Mouse (Mus musculus) hindlimb bud, embryonic 11.5 days (tissue): ENCODE measurements around the gene Cox4i2.

ENCODE experiments used
- DNase-seq: peaks from one replicate; pipeline ENCODE4 v3.0.0-alpha.2; 2012; ENCODE audit warnings: low read depth, low spot score; ENCODE audit errors: extremely low spot score

Cox4i2 gene

GRCm38 (mm10) chr2:152767618-152768271, 13.8 kb downstream of the Cox4i2 start:
- DNase-seq, result peak; percentile 28

- DNase-seq, result no peak
These were observed 15.7 kb downstream of the Cox4i2 start for GRCm38 (mm10) chr2:152769677-152770076.

GRCm38 (mm10) chr2:152771571-152771970, 17.6 kb downstream of the Cox4i2 start:
- no peak for DNase-seq

- no peak for DNase-seq
These were observed 18.3 kb downstream of the Cox4i2 start for GRCm38 (mm10) chr2:152772231-152772630.

GRCm38 (mm10) chr2:152775357-152775756, 21.4 kb downstream of the Cox4i2 start:
- no peak for DNase-seq

GRCm38 (mm10) chr2:152776019-152776418, 22.0 kb downstream of the Cox4i2 start:
- DNase-seq, result no peak

DNA sequence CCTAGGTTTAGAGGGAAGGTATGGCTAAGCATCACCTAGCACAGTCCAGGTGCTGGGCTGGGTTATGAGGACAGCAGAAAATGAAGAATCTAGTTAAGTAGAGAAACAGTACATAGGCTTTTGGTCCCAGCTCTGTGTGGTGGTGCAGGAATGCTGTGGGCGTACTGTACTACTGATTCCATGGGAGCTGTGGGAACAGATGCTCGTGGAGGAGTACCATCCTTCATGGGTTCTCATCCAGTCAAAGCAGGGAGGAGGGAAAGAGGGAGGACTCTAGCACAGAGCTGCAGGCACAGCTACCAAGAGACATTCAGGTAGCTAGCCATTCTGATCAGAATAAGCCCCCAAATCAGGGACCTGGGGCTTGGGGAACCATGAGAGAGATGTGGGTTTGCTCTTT, 22.5 kb downstream of the Cox4i2 start:
- DNase-seq, result no peak

DNA sequence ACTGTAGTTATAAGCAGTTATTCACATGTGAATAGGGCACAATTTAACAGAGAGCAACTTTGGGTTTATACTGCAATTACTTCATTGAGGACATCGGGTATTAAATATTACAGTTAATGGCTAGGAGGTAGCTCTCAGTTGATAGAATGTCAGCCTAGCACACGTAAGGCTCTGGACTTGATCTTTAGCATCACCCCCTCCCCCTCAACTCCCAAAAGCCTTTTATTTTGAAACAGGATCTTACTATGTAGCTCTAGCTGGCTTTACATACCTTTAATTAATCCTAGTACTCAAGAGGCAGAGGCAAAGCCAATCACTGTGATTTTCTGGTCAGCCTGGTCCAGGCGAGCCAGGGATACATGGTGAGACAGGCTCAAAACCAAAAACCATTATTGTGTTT, 23.1 kb downstream of the Cox4i2 start:
- DNase-seq, result no peak

DNA sequence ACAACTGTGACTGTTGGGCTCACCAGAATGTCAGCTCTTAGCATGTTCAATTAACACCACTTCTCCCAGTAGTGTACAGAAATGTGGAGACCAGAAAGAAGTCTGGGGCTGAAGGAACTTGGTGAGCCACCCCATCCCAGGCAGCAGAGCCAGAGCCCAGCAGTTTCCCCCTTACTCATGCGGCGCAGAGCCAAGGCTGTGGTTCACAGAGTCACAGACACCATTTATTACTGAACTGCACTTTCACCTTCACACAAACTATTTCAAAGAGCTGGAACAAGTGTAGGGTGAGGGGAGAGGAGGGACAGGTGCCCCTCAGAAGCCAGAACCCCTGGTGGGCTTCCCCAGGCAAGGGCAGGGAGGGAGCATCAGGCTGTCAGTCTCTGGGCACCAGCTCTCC, 26.5 kb downstream of the Cox4i2 start:
- DNase-seq, result no peak

DNA sequence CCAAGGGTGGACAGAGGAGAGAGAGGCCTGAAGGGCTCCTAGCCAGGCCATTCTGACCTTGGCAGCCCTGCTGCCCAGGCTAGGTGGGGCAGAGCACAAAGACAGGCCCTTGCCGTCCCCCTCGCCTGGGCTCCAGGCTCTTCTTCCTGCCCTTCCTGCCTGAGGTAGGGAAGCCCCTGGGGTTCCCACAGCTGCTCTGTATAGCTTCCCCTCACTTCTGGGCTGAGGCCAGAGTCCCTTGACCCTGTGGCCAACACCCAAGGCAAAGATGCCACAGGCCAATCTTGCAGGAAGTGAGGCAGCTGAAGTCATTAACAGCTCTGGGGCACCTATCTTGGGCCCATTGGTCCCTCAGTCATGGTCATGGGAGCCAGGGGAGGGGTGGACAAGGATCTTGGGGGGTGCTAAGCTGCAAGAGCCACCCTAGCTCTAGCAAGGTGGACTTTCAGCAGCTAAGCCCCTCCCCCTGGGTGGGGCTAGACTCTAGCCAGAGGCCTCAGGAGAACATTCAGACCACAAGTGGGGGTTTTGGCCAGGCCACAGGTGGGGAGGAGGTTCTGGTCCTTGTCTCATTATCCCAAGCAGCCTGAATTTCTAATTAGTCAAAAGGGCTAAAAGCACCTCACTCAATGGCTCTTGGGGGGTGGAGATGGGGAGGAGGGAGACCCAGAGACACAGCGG, 27.2 kb downstream of the Cox4i2 start:
- DNase-seq, result no peak

GRCm38 (mm10) chr2:152782656-152783055, 28.7 kb downstream of the Cox4i2 start:
- DNase-seq, result no peak

- DNase-seq, result no peak
These were observed 29.3 kb downstream of the Cox4i2 start for GRCm38 (mm10) chr2:152783241-152783640.

- no peak for DNase-seq
These were observed 30.7 kb downstream of the Cox4i2 start for GRCm38 (mm10) chr2:152784640-152785039.

- DNase-seq, result no peak
These were observed 31.7 kb downstream of the Cox4i2 start for GRCm38 (mm10) chr2:152785446-152786350.

- DNase-seq, result no peak
These were observed 33.2 kb downstream of the Cox4i2 start for GRCm38 (mm10) chr2:152787136-152787535.

GRCm38 (mm10) chr2:152787543-152787942, 33.6 kb downstream of the Cox4i2 start:
- no peak for DNase-seq

DNA sequence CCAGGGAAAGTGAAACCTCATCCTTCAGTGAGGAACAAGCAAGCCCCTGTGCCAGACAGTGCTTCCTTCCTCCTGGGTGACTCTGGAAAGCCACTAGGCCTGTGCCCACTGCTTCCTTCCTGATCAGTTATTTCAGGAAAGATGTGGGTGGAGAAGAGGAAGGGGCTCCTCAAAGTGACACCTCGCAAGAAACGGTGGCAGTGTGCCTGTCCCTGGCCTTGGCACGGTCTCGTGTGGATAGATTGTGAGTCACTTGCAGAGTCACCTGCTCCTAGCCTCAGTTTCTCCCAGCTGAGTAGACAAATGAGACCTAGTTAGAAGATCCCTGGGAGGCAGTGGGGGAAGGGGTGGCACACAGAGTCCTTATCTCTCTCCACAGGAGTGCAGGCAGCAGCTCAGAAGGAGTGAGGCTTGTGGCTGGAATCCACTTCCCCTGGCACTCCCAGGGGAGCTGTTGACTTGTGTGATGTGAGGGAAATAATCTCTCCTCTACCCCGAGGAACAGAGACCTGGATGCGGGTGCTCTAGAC, 35.0 kb downstream of the Cox4i2 start:
- no peak for DNase-seq

DNA sequence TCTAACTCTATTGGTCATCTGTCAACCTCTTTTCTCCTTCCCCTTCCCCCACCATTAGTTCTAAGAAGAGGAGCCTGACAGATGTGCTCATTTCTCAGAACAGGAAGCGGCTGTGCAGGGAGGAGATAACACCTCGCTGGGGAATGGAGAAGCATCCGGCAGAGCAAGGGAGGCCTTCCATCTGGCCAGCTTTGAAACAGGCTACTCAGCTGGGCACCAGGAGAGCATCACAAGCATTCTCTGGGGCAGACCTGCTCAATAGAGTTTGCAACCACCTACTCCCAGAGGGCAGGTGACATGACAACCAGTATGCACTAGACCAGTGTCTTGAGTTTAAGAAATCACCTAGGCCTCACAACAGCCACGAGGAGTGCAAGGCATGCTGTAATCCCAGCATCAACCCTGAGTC, 35.6 kb downstream of the Cox4i2 start:
- no peak for DNase-seq

DNA sequence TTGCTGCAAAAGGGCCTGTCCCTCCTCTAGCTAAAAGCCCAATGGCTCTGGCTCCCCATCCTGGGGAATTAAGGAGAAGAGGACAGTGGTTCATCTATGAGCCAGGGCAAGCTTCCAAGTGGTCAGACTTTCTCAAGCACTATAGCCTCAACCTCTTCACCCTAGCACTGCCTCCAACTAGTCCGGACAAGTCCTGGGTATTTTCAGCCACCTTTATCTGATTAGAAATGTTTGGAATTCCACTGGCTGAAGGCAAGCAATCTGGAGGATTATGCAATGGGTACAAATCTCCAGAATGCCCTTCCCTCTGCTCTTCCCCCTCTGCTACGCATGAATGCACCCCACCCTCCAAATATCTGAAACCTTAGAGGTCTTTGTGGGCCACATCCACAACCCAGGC, 38.5 kb downstream of the Cox4i2 start:
- DNase-seq, result no peak

GRCm38 (mm10) chr2:152793381-152793780, 39.4 kb downstream of the Cox4i2 start:
- DNase-seq, result no peak

GRCm38 (mm10) chr2:152794281-152794827, 40.4 kb downstream of the Cox4i2 start:
- no peak for DNase-seq
